Mouse (Mus musculus): ENCODE results near the gene Suox.
"Not testable (repeated sequence)": the region's sequence is repeated elsewhere in the genome, so short reads cannot be mapped to it uniquely, and the experiment has no call there.

The Suox gene

GRCm38 (mm10) chr10:128626311-128627310 lies 47.3 kb downstream of the Suox start, which contains the start of gene Rps26:
Gene Rps26, minus strand, starts transcription at chr10:128626747.
- DNase-seq = peak; percentile 86 to 89

GRCm38 (mm10) chr10:128625287-128625894 lies 48.5 kb downstream of the Suox start:
- no peak for DNase-seq

- not testable (repeated sequence) for DNase-seq
Measured at GRCm38 (mm10) chr10:128623106-128623613, 50.7 kb downstream of the Suox start.

GRCm38 (mm10) chr10:128622702-128623101 lies 51.2 kb downstream of the Suox start:
- no peak for DNase-seq

- no peak for DNase-seq
Measured at GRCm38 (mm10) chr10:128621986-128622520, 51.8 kb downstream of the Suox start.

GRCm38 (mm10) chr10:128620241-128620640 lies 53.6 kb downstream of the Suox start:
- no peak for DNase-seq
